8 mouse cellular contexts compared by ENCODE assay signal in the genomic region with DNA sequence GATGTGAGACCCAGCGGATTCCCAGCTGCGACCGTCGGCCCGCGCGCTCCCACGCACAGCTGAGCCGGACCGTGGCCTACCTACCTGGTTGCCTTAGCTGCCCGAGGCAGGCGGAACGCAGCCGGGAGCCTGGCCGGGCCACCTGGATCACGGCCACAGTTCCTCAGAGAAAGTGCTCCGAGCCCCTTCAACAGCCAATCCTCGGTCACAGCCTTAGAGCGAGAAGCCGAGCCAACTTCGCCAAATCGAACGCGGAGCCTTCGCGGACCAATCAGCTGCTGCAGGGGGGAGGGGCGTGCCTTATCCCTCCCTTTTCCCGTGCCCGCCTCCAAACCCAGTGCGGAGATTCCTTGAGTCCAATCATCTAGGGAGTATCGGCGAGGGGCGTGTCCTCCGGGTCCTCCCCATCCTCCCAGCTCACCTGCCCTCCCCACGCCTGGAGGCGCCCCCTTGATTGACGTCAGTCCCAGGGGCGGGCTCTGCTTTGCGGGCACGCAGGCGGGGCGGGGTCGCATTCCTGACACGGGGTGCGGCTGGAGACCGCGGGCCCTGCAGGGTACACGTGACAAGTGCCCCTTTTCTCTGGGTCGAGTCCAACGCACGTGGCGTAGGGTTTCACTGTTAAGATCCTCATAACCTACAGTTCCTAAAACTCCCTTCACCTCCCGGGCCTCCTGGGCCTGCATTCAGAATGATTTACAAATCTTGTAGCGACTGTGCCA. TPM values are rescaled to one million over a fixed set of nuclear protein-coding genes. Genes with fewer than 3 reads are reported as not detected.
DNase-seq lines count a peak whose midpoint lies in the region; ATAC-seq and TF ChIP-seq lines count a peak whose summit lies in the region.

A gene (minus strand): TSS at position 273 of the 722 bp plus-strand sequence.

- H3K36me3 ChIP-seq in ES-E14 (ENCODE audit: control insufficient read depth, insufficient read depth, low read length, poor library complexity, severe bottlenecking), result peaks cover 13% of the 10 kb centered on the region
- H3K36me3 ChIP-seq in forebrain, embryonic 15.5 days, result no peaks in the 10 kb centered on the region

- intact Hi-C loops in heart, postnatal 25 days (cut with DNase I), result loop anchor here (2.0 kb wide), 1 partner anchor 38 kb away; a partner anchor contains a TSS

- TF ChIP-seq CTCF in lung, adult 2 months (IDR thresholded peaks at IDR 0.05; ENCODE audit: insufficient read depth, low read length), result no peak

- TF ChIP-seq POLR2A in lung, adult 2 months (IDR thresholded peaks at IDR 0.05; ENCODE audit: borderline replicate concordance, extremely low read depth, low read depth, low read length), result peak; percentile 84; the same call in 1 of the 2 replicates

- WGBS in forebrain, embryonic 15.5 days, result under 1% methylated on average over 54 of the region's 54 CpGs
- under 1% methylated on average over 54 of the region's 54 CpGs for whole genome bisulfite sequencing in lung, adult 2 months

- H3K9ac ChIP-seq in ES-E14 (ENCODE audit: insufficient read depth, low read depth, low read length, poor library complexity, severe bottlenecking), result peak within 1 kb of the TSS; percentile 94
- peak within 1 kb of the TSS; percentile 58 for H3K9ac ChIP-seq in forebrain, embryonic 15.5 days (replicated peaks)

- peak; percentile 97 for ATAC-seq in forebrain, embryonic 15.5 days (replicated peaks)
- ATAC-seq in neutrophil, adult 5-6 weeks (ENCODE audit: extremely low read depth, insufficient number of reproducible peaks, low FRiP score, poor library complexity, severe bottlenecking), result peak; percentile 75

- H3K4me3 ChIP-seq in ES-E14 (ENCODE audit: insufficient read depth in 1 of 2, low read depth in 1 of 2, low read length in 2 of 2, poor library complexity in 1 of 2, severe bottlenecking in 1 of 2), result peak within 1 kb of the TSS; percentile 85 to 100
- H3K4me3 ChIP-seq in forebrain, embryonic 15.5 days, result peak within 1 kb of the TSS; percentile 78
- peak within 1 kb of the TSS; percentile 92 for H3K4me3 ChIP-seq in lung, adult 2 months (replicated peaks; ENCODE audit: extremely low read depth, low read depth, low read length)

- peak; percentile 100 for DNase-seq in ES-E14 (ENCODE audit: low read depth, low spot score)
- peak; percentile 100 for DNase-seq in cerebellum, adult 11-12 months
- DNase-seq in heart, postnatal 25 days (ENCODE audit: low spot score), result peak; percentile 99
- DNase-seq in layer of hippocampus, adult 18-20 months (ENCODE audit: low spot score in 2 of 2), result peak; percentile 97 to 99
- peak; percentile 100 for DNase-seq in lung, adult 2 months
- peak; percentile 95 to 97 for DNase-seq in thymus, adult 18-20 months

- in situ Hi-C loops in ES-E14 (cut with MboI; ENCODE audit: low sequenced_read_pairs in 2 of 2, unreplicated experiment in 2 of 2), result no loop called here

- peak within 1 kb of the TSS; percentile 99 for H3K4me2 ChIP-seq in forebrain, embryonic 15.5 days (replicated peaks)

- peaks cover 26% of the 10 kb centered on the region in 2 experiments for H3K4me1 ChIP-seq in ES-E14 (ENCODE audit: control insufficient read depth in 2 of 2, insufficient read depth in 2 of 2, low read length in 2 of 2, poor library complexity in 1 of 2)
- H3K4me1 ChIP-seq in forebrain, embryonic 15.5 days, result peaks cover 17% of the 10 kb centered on the region
- H3K4me1 ChIP-seq in lung, adult 2 months (ENCODE audit: control insufficient read depth, insufficient read depth, low read length), result peaks cover 23% of the 10 kb centered on the region

- no peaks in the 10 kb centered on the region for H3K9me3 ChIP-seq in ES-E14 (ENCODE audit: control insufficient read depth, insufficient read depth, low read depth, low read length)
- no peaks in the 10 kb centered on the region for H3K9me3 ChIP-seq in forebrain, embryonic 15.5 days

- H3K27ac ChIP-seq in ES-E14 (ENCODE audit: insufficient read depth, low read depth, low read length, poor library complexity, severe bottlenecking), result peak within 1 kb of the TSS; percentile 87
- H3K27ac ChIP-seq in forebrain, embryonic 15.5 days (replicated peaks), result peak within 1 kb of the TSS; percentile 58

- no peaks in the 10 kb centered on the region for H3K27me3 ChIP-seq in forebrain, embryonic 15.5 days

TF ChIP-seq in ES-E14, 5 proteins besides CTCF, POLR2A, EP300 and RAD21:
- TF ChIP-seq ZNF384 (IDR thresholded peaks at IDR 0.05; ENCODE audit: low read depth, low read length), result no peak
- TF ChIP-seq HCFC1 (IDR thresholded peaks at IDR 0.05; ENCODE audit: borderline replicate concordance, insufficient read depth, low read length), result no peak
- TF ChIP-seq CHD2 (IDR thresholded peaks at IDR 0.05; ENCODE audit: low read depth, low read length), result 0 out of 2 replicates have a peak, but pooled peaks have one; percentile 52
- no peak for TF ChIP-seq MAFK (IDR thresholded peaks at IDR 0.05; ENCODE audit: insufficient read depth, low read depth, low read length)

RNA-seq across cellular contexts. Expression of the gene that starts here (rescaled TPM):
- 98.8 and 99.2 TPM in 2 replicates for total RNA-seq in ES-E14 (2012; rRNA removed)
- polyA plus RNA-seq in forebrain, embryonic 15.5 days (2015; fragmentation: Nextera tagmentation; extraction: Ambion mirVana), result 7.2 and 8.1 TPM in 2 replicates
- 10 to 100 TPM in 1 of 2 experiments, 1 to 10 TPM in 1; 9.7 to 14.5 TPM for total RNA-seq in heart, postnatal 25 days (2021)
- 10 to 100 TPM; 18.8 to 20.6 TPM for total RNA-seq in layer of hippocampus, adult 18-20 months (2021)
- 46.8 and 69.6 TPM in 2 replicates for polyA plus RNA-seq in lung, adult 2 months (2012; rRNA removed)
- total RNA-seq in neutrophil, adult 5-6 weeks (2017), result 0.35 and 3.2 TPM in 2 replicates

Comparison
In these comparisons a context has a peak if more than half of its experiments do, and no peak if none do; other contexts are left out.
1. Peak in every context shown above with its lines: DNase-seq, ATAC-seq, H3K4me3 ChIP-seq and H3K27ac ChIP-seq.